Mouse (Mus musculus) midbrain, embryonic 10.5 days (tissue): ENCODE measurements around the gene Zfp536. TPM values are rescaled to one million over a fixed set of nuclear protein-coding genes. Genes with fewer than 3 reads are reported as not detected.

Experiments used
- DNase-seq: peaks from one replicate; pipeline ENCODE4 v3.0.0-alpha.2; 2017; ENCODE audit warnings: low spot score
- H3K27ac ChIP-seq: fragments of 300-500 bp; sonication (generic); replicated peaks from 2 replicates; pipeline ENCODE4 v1.5.1; 2016; ENCODE audit warnings: mild to moderate bottlenecking
- H3K27me3 ChIP-seq: fragments of 300-500 bp; sonication (generic); 2 replicates; pipeline ENCODE4 v1.6.1; 2016; ENCODE audit warnings: low read depth, mild to moderate bottlenecking; ENCODE audit not compliant: poor library complexity, severe bottlenecking
- H3K36me3 ChIP-seq: fragments of 300-500 bp; sonication (generic); 2 replicates; pipeline ENCODE4 v1.6.1; 2016; ENCODE audit warnings: mild to moderate bottlenecking, moderate library complexity
- H3K4me1 ChIP-seq: fragments of 300-500 bp; sonication (generic); 2 replicates; pipeline ENCODE4 v1.6.1; 2016
- H3K4me3 ChIP-seq: fragments of 300-500 bp; sonication (generic); 2 replicates; pipeline ENCODE4 v1.5.1; 2016; ENCODE audit warnings: mild to moderate bottlenecking, moderate library complexity
- H3K9me3 ChIP-seq: fragments of 300-500 bp; sonication (generic); replicated peaks from 2 replicates; pipeline ENCODE4 v1.6.1; 2016; ENCODE audit warnings: mild to moderate bottlenecking
- WGBS: fragments of 180-500 bp; shearing (Covaris S2); methylation state at CpG from one replicate; pipeline ENCODE4 v1.1.7; 2016; 5-methylcytosine and 5-hydroxymethylcytosine counted together
- polyA plus RNA-seq: library from polyadenylated mRNA; unstranded; fragments of >200 nt; fragmentation: Nextera tagmentation; extraction: Ambion mirVana; gene quantifications from 2 replicates; pipeline ENCODE4 v1.2.1, GENCODE M21; 2016

The Zfp536 gene
- polyA plus RNA-seq, 1 experiment from 2014 or later = 31.0 TPM

- Histone ChIP-seq H3K4me1 (peaks cover 76% of the 10 kb centered on the region), H3K9me3 (no peaks in the 10 kb centered on the region; the same call in 1 of the 2 replicates), H3K36me3 (peaks cover 8% of the 10 kb centered on the region; the same call in 1 of the 2 replicates), H3K4me3 (no peak overlapping the region), H3K27ac (peak overlapping the region; percentile 79), H3K27me3 (no peaks in the 10 kb centered on the region)
- WGBS = 16% methylated on average over 4 of the region's 4 CpGs
- peak; percentile 35 for DNase-seq
These were observed 37.1 kb downstream of the Zfp536 start for GRCm38 (mm10) chr7:37736413-37736720.

- 40% methylated on average over 7 of the region's 7 CpGs for WGBS
- no peak overlapping the region for H3K4me3 ChIP-seq
- H3K9me3 ChIP-seq = no peaks in the 10 kb centered on the region; the same call in 1 of the 2 replicates
- H3K4me1 ChIP-seq = peaks cover 71% of the 10 kb centered on the region
- H3K27me3 ChIP-seq = no peaks in the 10 kb centered on the region
- H3K27ac ChIP-seq = peak overlapping the region; percentile 79
- H3K36me3 ChIP-seq = peaks cover 6% of the 10 kb centered on the region; the same call in 1 of the 2 replicates
- DNase-seq = peak; percentile 27
These were observed 37.6 kb downstream of the Zfp536 start for GRCm38 (mm10) chr7:37735707-37736412.

GRCm38 (mm10) chr7:37735101-37735500 lies 38.3 kb downstream of the Zfp536 start:
- no peak for DNase-seq
- WGBS = 82% methylated on average over 6 of the region's 6 CpGs
- no peaks in the 10 kb centered on the region; the same call in 1 of the 2 replicates for H3K9me3 ChIP-seq
- peak overlapping the region; percentile 79 for H3K27ac ChIP-seq
- no peaks in the 10 kb centered on the region for H3K36me3 ChIP-seq
- peaks cover 66% of the 10 kb centered on the region for H3K4me1 ChIP-seq
- no peak overlapping the region for H3K4me3 ChIP-seq
- H3K27me3 ChIP-seq = no peaks in the 10 kb centered on the region

DNA sequence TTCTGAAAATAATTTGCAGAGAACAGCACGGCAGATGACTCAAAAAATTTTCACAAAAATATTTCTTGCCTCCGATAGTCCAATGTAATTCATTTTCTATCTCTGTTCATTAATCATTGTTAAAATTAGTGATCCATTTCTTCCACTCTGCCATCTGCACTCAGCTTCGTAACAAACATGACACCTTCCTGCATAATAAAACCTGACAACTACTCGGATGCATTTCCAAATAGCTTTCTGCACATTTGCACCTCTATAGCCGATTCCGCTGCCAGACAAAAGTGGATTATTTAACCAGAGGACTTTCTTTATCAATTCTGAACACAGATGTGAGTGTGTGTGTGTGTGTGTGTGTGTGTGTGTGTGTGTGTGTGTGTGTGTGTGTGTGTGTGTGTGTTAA lies 38.9 kb downstream of the Zfp536 start:
- Histone ChIP-seq H3K4me1 (peaks cover 66% of the 10 kb centered on the region), H3K4me3 (no peak overlapping the region), H3K27me3 (no peaks in the 10 kb centered on the region), H3K36me3 (no peaks in the 10 kb centered on the region), H3K9me3 (no peaks in the 10 kb centered on the region), H3K27ac (no peak overlapping the region)
- peak; percentile 6 for DNase-seq
- 68% methylated on average over 6 of the region's 6 CpGs for WGBS

- no peaks in the 10 kb centered on the region for H3K36me3 ChIP-seq
- DNase-seq = no peak
- peaks cover 61% of the 10 kb centered on the region for H3K4me1 ChIP-seq
- no peak overlapping the region for H3K4me3 ChIP-seq
- no peaks in the 10 kb centered on the region for H3K27me3 ChIP-seq
- no peak overlapping the region for H3K27ac ChIP-seq
- 91% methylated on average over 4 of the region's 4 CpGs for WGBS
- H3K9me3 ChIP-seq = no peaks in the 10 kb centered on the region
These were observed 39.4 kb downstream of the Zfp536 start for GRCm38 (mm10) chr7:37733996-37734395.

DNA sequence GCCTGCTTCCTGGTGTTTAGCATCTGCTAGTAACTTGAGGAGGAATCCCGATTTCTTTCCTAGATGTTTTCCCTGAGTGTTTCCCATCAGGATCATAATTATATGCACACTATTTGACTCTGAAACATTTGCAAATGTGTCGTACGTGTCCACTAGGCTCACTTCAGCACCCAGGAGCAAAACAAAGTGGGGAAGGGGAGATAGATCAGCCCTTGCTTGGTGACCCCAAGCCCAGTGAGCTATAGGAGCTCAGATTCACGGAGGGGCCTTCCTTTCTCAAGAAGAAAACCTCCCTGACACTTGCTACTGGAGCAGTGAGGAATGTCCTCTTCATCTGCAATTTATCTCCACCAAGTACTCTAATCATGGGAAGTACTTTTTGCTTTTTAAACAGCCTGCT lies 40.7 kb downstream of the Zfp536 start:
- Histone ChIP-seq H3K27me3 (no peaks in the 10 kb centered on the region), H3K4me1 (peaks cover 51% of the 10 kb centered on the region), H3K9me3 (no peaks in the 10 kb centered on the region), H3K36me3 (no peaks in the 10 kb centered on the region), H3K4me3 (no peak overlapping the region), H3K27ac (0 out of 2 replicates have a peak overlapping the region, but pooled peaks have one; percentile 23)
- DNase-seq = peak; percentile 7
- 83% methylated on average over 4 of the region's 4 CpGs for WGBS

DNA sequence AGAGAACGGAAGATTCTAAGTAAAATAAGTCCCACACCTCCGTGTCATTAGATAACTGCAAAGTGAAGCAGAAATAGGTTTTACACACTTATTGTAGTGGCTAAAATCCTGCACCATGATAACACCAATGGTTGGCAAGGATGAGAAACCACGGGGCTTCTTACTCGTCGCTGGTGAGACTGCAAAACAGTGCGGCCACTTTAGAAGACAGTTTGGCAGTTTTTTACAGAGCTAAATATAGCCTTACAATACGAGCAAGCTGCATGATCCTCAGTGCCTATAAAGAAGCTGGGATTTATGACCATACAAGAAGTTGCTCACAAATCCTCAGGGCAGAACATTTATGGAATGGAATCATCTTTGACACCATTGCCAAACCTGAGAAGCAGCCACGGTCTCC lies 45.7 kb downstream of the Zfp536 start:
- H3K27me3 ChIP-seq = no peaks in the 10 kb centered on the region
- no peak overlapping the region for H3K27ac ChIP-seq
- peaks cover 27% of the 10 kb centered on the region for H3K4me1 ChIP-seq
- DNase-seq = no peak
- no peak overlapping the region for H3K4me3 ChIP-seq
- 89% methylated on average over 8 of the region's 8 CpGs for WGBS
- no peaks in the 10 kb centered on the region for H3K9me3 ChIP-seq
- no peaks in the 10 kb centered on the region for H3K36me3 ChIP-seq

GRCm38 (mm10) chr7:37724002-37724790 lies 49.2 kb downstream of the Zfp536 start:
- no peaks in the 10 kb centered on the region for H3K36me3 ChIP-seq
- no peak overlapping the region; the same call in 1 of the 2 replicates for H3K27ac ChIP-seq
- peaks cover 37% of the 10 kb centered on the region; the same call in 1 of the 2 replicates for H3K4me1 ChIP-seq
- no peaks in the 10 kb centered on the region for H3K9me3 ChIP-seq
- no peak for DNase-seq
- no peaks in the 10 kb centered on the region for H3K27me3 ChIP-seq
- no peak overlapping the region for H3K4me3 ChIP-seq
- 75% methylated on average over 9 of the region's 9 CpGs for WGBS

- WGBS = 79% methylated on average over 7 of the region's 7 CpGs
- no peaks in the 10 kb centered on the region for H3K27me3 ChIP-seq
- no peak for DNase-seq
- H3K4me1 ChIP-seq = peaks cover 44% of the 10 kb centered on the region
- no peaks in the 10 kb centered on the region for H3K9me3 ChIP-seq
- H3K27ac ChIP-seq = no peak overlapping the region
- H3K4me3 ChIP-seq = no peak overlapping the region
- no peaks in the 10 kb centered on the region for H3K36me3 ChIP-seq
These were observed 50.2 kb downstream of the Zfp536 start for GRCm38 (mm10) chr7:37723191-37723592.

DNA sequence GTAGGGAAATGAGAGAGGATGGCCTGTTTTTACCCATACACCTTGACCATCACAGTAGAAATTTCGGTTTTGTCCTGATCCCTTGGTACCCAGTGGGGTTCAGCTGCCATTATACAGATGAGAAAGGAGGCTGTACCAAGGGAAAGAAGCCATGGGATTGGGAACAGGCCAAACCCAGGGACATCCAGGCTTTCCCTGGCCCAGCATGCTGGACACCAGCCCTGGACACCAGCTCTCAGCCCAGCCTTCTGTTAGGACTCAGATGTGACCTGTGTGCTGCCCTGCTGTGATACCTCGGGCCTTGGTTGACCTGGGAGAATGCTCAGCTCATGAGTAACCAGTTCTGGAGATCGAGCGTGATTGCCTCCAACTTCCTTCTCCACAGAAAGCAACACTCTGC lies 51.8 kb downstream of the Zfp536 start:
- no peaks in the 10 kb centered on the region for H3K36me3 ChIP-seq
- no peak overlapping the region for H3K4me3 ChIP-seq
- WGBS = 85% methylated on average over 4 of the region's 4 CpGs
- DNase-seq = no peak
- peaks cover 44% of the 10 kb centered on the region for H3K4me1 ChIP-seq
- no peak overlapping the region for H3K27ac ChIP-seq
- no peaks in the 10 kb centered on the region for H3K27me3 ChIP-seq
- no peaks in the 10 kb centered on the region for H3K9me3 ChIP-seq

GRCm38 (mm10) chr7:37718671-37719402 lies 54.6 kb downstream of the Zfp536 start:
- no peak for DNase-seq
- WGBS = 86% methylated on average over 15 of the region's 15 CpGs
- H3K4me1 ChIP-seq = peaks cover 31% of the 10 kb centered on the region

DNA sequence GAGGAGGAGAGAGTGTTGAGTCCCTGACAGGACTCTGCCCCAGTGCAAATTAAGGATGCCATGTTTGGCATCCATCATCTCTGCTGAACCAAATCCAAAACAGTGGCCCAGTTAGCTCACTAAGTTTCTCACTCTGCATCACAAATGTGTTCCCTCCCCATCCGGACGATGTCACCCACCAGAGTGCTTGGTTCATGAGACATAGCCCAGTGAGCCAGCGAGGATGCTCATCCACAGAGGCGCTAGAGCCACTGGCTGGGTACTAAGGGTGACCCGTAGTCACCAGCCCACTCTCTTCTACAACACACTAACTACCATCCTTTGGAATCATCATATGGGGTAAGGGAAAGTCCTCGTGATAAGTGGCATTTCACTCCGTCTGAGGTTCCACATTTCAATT lies 56.4 kb downstream of the Zfp536 start:
- 0 out of 2 replicates have a peak overlapping the region, but pooled peaks have one; percentile 4 for H3K27ac ChIP-seq
- H3K4me3 ChIP-seq = no peak overlapping the region
- H3K36me3 ChIP-seq = peaks cover 6% of the 10 kb centered on the region; the same call in 1 of the 2 replicates
- H3K27me3 ChIP-seq = no peaks in the 10 kb centered on the region
- H3K4me1 ChIP-seq = peaks cover 23% of the 10 kb centered on the region
- no peaks in the 10 kb centered on the region for H3K9me3 ChIP-seq
- 92% methylated on average over 7 of the region's 7 CpGs for WGBS
- DNase-seq = no peak

More at GRCm38 (mm10) chr7:37718671-37719402, 54.6 kb downstream of the Zfp536 start:
- Histone ChIP-seq H3K4me3 (no peak overlapping the region), H3K36me3 (peaks cover 6% of the 10 kb centered on the region; the same call in 1 of the 2 replicates), H3K9me3 (no peaks in the 10 kb centered on the region), H3K27ac (no peak overlapping the region; the same call in 1 of the 2 replicates), H3K27me3 (no peaks in the 10 kb centered on the region)
